Mouse (Mus musculus) midbrain, embryonic 10.5 days (tissue): ENCODE measurements around the gene Scgb3a1. TPM values are rescaled to one million over a fixed set of nuclear protein-coding genes. Genes with fewer than 3 reads are reported as not detected.

Experiments used
- DNase-seq: peaks from one replicate; pipeline ENCODE4 v3.0.0-alpha.2; 2017; ENCODE audit warnings: low spot score
- H3K27ac ChIP-seq: fragments of 300-500 bp; sonication (generic); replicated peaks from 2 replicates; pipeline ENCODE4 v1.5.1; 2016; ENCODE audit warnings: mild to moderate bottlenecking
- H3K27me3 ChIP-seq: fragments of 300-500 bp; sonication (generic); 2 replicates; pipeline ENCODE4 v1.6.1; 2016; ENCODE audit warnings: low read depth, mild to moderate bottlenecking; ENCODE audit not compliant: poor library complexity, severe bottlenecking
- H3K36me3 ChIP-seq: fragments of 300-500 bp; sonication (generic); 2 replicates; pipeline ENCODE4 v1.6.1; 2016; ENCODE audit warnings: mild to moderate bottlenecking, moderate library complexity
- H3K4me1 ChIP-seq: fragments of 300-500 bp; sonication (generic); 2 replicates; pipeline ENCODE4 v1.6.1; 2016
- H3K4me3 ChIP-seq: fragments of 300-500 bp; sonication (generic); 2 replicates; pipeline ENCODE4 v1.5.1; 2016; ENCODE audit warnings: mild to moderate bottlenecking, moderate library complexity
- H3K9me3 ChIP-seq: fragments of 300-500 bp; sonication (generic); replicated peaks from 2 replicates; pipeline ENCODE4 v1.6.1; 2016; ENCODE audit warnings: mild to moderate bottlenecking
- WGBS: fragments of 180-500 bp; shearing (Covaris S2); methylation state at CpG from one replicate; pipeline ENCODE4 v1.1.7; 2016; 5-methylcytosine and 5-hydroxymethylcytosine counted together
- polyA plus RNA-seq: library from polyadenylated mRNA; unstranded; fragments of >200 nt; fragmentation: Nextera tagmentation; extraction: Ambion mirVana; gene quantifications from 2 replicates; pipeline ENCODE4 v1.2.1, GENCODE M21; 2016

The Scgb3a1 gene
- polyA plus RNA-seq, 1 experiment from 2014 or later = not detected

- no peaks in the 10 kb centered on the region for H3K4me1 ChIP-seq
- H3K4me3 ChIP-seq = no peak overlapping the region
- WGBS = 83% methylated on average over 12 of the region's 12 CpGs
- H3K9me3 ChIP-seq = no peaks in the 10 kb centered on the region
- no peak for DNase-seq
- H3K27me3 ChIP-seq = no peaks in the 10 kb centered on the region
- no peak overlapping the region for H3K27ac ChIP-seq
- H3K36me3 ChIP-seq = peaks cover 17% of the 10 kb centered on the region
These were observed 1.1 kb downstream of the Scgb3a1 start for GRCm38 (mm10) chr11:49664262-49665140.

DNA sequence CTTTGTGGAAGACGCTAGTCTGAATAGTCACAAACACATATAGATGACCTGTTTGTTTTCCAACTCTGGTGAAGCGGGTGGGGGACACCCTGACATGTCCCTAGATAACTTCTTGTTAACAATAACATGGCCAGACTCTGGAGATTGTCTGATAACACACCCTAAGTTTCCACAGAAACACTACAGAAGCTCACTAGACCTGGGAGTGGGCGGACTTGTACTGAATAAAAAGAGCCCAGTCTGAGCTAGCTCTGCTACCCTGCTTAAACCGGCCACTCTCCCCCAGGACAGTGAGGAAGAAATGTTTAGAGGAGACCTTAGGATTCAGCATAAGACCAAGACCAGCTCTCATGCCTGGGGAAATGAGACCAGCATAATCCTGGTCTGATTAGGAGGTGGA lies 2.1 kb downstream of the Scgb3a1 start:
- no peak overlapping the region for H3K4me3 ChIP-seq
- H3K4me1 ChIP-seq = no peaks in the 10 kb centered on the region
- DNase-seq = no peak

DNA sequence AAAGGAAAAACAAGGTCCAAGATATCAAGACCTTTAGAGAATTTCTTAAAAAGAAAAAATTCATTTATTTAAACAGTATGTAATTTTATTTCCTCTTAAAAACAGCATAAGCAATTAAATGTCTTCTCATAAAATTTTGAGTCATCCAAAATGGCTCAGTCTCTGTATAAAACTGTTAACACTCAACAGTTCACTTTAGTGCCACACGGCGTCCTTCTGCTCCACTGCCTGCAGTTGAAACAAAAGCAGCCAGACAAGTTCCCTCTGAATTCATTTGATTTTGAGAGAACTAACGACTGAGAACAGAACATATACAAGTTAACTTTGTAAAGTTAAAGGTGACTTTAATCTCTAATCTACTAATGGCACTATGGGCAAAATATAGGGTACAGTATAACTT lies 10.0 kb downstream of the Scgb3a1 start:
- no peak overlapping the region for H3K4me3 ChIP-seq
- H3K27ac ChIP-seq = no peak overlapping the region
- H3K9me3 ChIP-seq = no peaks in the 10 kb centered on the region
- no peaks in the 10 kb centered on the region for H3K27me3 ChIP-seq
- no peaks in the 10 kb centered on the region for H3K4me1 ChIP-seq
- H3K36me3 ChIP-seq = peaks cover 90% of the 10 kb centered on the region
- 86% methylated on average over 3 of the region's 3 CpGs for WGBS
- DNase-seq = no peak

More for the DNA sequence above, 2.1 kb downstream of the Scgb3a1 start:
- Histone ChIP-seq H3K36me3 (peaks cover 26% of the 10 kb centered on the region), H3K9me3 (no peaks in the 10 kb centered on the region), H3K27me3 (no peaks in the 10 kb centered on the region), H3K27ac (no peak overlapping the region)
- 86% methylated on average over 4 of the region's 4 CpGs for WGBS

GRCm38 (mm10) chr11:49684237-49684973 lies 21.0 kb downstream of the Scgb3a1 start:
- Histone ChIP-seq H3K36me3 (peaks cover 97% of the 10 kb centered on the region), H3K27ac (no peak overlapping the region), H3K27me3 (no peaks in the 10 kb centered on the region), H3K4me1 (no peaks in the 10 kb centered on the region), H3K9me3 (no peaks in the 10 kb centered on the region), H3K4me3 (no peak overlapping the region)
- DNase-seq = no peak
- WGBS = 98% methylated on average over 12 of the region's 12 CpGs

DNA sequence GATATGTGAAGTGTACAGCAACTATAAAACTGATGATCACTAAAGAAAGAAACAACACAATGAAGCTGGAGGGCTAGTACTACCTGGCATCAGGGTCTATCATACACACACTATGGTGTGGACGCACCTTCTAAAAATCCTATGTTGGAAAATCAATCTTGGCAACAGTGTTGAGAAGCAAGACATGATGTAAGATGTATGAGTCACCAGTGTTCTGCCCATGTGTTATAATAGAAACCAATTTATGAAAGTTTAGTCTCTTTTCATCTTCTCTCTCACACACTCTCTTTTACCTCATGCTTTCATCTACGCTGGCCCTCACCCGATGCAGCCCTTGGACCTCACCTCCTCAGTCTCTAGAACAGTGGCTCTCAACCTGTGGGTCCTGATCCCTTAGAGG lies 31.6 kb downstream of the Scgb3a1 start:
- Histone ChIP-seq H3K4me3 (no peak overlapping the region), H3K36me3 (peaks cover 98% of the 10 kb centered on the region), H3K4me1 (no peaks in the 10 kb centered on the region), H3K27me3 (no peaks in the 10 kb centered on the region), H3K9me3 (no peaks in the 10 kb centered on the region; the same call in 1 of the 2 replicates), H3K27ac (no peak overlapping the region)
- DNase-seq = no peak
- 99% methylated on average over 3 of the region's 3 CpGs for WGBS

DNA sequence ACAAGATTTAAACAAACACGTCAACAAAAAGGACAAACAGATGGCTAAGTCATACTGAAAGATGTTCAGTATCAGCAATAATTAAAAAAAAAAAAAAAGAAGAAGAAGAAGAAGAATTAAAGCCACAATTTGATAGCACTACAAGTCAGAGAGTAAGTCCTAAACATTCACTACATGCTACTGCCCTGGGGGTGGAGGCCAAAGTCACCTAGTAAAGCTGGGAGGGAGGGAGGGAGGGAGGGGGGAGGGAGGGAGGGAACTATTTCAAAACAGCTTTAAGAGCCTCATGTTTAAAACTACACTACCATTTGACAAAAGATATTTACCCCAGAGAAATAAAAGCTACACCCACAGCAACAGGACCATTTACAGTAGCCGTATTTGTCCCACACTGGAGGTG lies 32.3 kb downstream of the Scgb3a1 start:
- WGBS = 93% methylated on average over 2 of the region's 2 CpGs

DNA sequence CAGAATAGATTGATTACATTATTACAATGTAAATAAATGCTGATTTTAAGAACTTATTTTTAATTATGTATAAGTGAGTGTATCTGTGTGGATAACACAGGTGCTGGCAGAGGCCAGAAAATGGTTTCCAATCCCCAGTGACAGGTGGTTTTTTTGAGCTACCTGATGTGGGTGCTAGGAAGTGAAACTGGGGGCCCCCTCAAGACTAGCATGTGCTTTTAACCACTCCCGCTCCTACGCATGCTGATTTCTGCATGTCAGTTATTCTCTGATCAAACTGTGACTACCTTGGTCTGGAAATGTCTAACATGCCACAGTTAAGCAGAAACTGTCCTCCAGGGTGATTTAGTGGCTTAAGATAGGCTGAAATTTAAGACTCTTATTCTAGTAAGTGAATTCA lies 33.1 kb downstream of the Scgb3a1 start:
- Histone ChIP-seq H3K27ac (no peak overlapping the region), H3K4me3 (no peak overlapping the region), H3K4me1 (no peaks in the 10 kb centered on the region), H3K36me3 (peaks cover 99% of the 10 kb centered on the region), H3K27me3 (no peaks in the 10 kb centered on the region), H3K9me3 (no peaks in the 10 kb centered on the region; the same call in 1 of the 2 replicates)
- no peak for DNase-seq
- 92% methylated on average over 2 of the region's 2 CpGs for WGBS

More for the DNA sequence above, 32.3 kb downstream of the Scgb3a1 start:
- no peak for DNase-seq
- H3K4me3 ChIP-seq = no peak overlapping the region
- H3K36me3 ChIP-seq = peaks cover 98% of the 10 kb centered on the region
- H3K4me1 ChIP-seq = no peaks in the 10 kb centered on the region
- H3K9me3 ChIP-seq = no peaks in the 10 kb centered on the region; the same call in 1 of the 2 replicates
- H3K27ac ChIP-seq = no peak overlapping the region
- no peaks in the 10 kb centered on the region for H3K27me3 ChIP-seq

GRCm38 (mm10) chr11:49697779-49698178 lies 34.4 kb downstream of the Scgb3a1 start:
- no peak overlapping the region for H3K27ac ChIP-seq
- H3K4me3 ChIP-seq = no peak overlapping the region
- H3K9me3 ChIP-seq = no peaks in the 10 kb centered on the region; the same call in 1 of the 2 replicates
- peaks cover 99% of the 10 kb centered on the region for H3K36me3 ChIP-seq
- 91% methylated on average over 5 of the region's 5 CpGs for WGBS
- H3K27me3 ChIP-seq = no peaks in the 10 kb centered on the region
- no peak for DNase-seq
- no peaks in the 10 kb centered on the region for H3K4me1 ChIP-seq

DNA sequence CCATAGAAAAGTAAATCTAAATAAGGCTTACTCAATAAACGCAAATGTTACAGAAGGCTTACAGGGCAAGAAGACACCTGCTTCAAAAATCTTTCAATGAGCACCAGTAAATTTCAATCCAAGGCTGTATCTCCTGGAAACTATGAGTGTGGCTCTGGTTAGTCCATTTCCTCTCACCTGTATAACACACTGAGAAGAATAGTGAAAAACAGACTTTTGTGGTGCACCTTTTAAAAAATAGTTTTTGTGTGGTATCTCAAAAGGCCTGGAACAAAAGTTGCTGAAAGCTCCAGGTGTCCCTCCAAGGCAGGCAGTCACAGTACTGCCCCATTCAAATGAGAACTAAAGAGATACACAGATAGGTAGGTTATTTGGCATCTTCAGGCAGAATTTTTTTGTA lies 35.7 kb downstream of the Scgb3a1 start:
- WGBS = 98% methylated on average over 1 of the region's 1 CpGs
- peaks cover 98% of the 10 kb centered on the region for H3K36me3 ChIP-seq
- no peak overlapping the region for H3K4me3 ChIP-seq
- DNase-seq = no peak
- no peaks in the 10 kb centered on the region for H3K4me1 ChIP-seq
- H3K27me3 ChIP-seq = no peaks in the 10 kb centered on the region
- H3K9me3 ChIP-seq = no peaks in the 10 kb centered on the region; the same call in 1 of the 2 replicates
- no peak overlapping the region for H3K27ac ChIP-seq

GRCm38 (mm10) chr11:49702014-49702413 lies 38.6 kb downstream of the Scgb3a1 start:
- no peak for DNase-seq
- no peaks in the 10 kb centered on the region for H3K4me1 ChIP-seq
- H3K9me3 ChIP-seq = no peaks in the 10 kb centered on the region; the same call in 1 of the 2 replicates
- WGBS = 97% methylated on average over 8 of the region's 8 CpGs
- H3K27me3 ChIP-seq = no peaks in the 10 kb centered on the region
- no peak overlapping the region for H3K27ac ChIP-seq
- no peak overlapping the region for H3K4me3 ChIP-seq
- peaks cover 98% of the 10 kb centered on the region for H3K36me3 ChIP-seq

- no peak overlapping the region for H3K4me3 ChIP-seq
- no peaks in the 10 kb centered on the region for H3K27me3 ChIP-seq
- peaks cover 99% of the 10 kb centered on the region for H3K36me3 ChIP-seq
- no peak overlapping the region for H3K27ac ChIP-seq
- no peaks in the 10 kb centered on the region; the same call in 1 of the 2 replicates for H3K9me3 ChIP-seq
- WGBS = 92% methylated on average over 8 of the region's 8 CpGs
- no peak for DNase-seq
- H3K4me1 ChIP-seq = peaks cover 7% of the 10 kb centered on the region
These were observed 41.4 kb downstream of the Scgb3a1 start for GRCm38 (mm10) chr11:49704804-49705203.

- WGBS = 94% methylated on average over 2 of the region's 2 CpGs
- no peak for DNase-seq
- Histone ChIP-seq H3K4me3 (no peak overlapping the region), H3K4me1 (peaks cover 24% of the 10 kb centered on the region), H3K27me3 (no peaks in the 10 kb centered on the region), H3K27ac (no peak overlapping the region), H3K36me3 (peaks cover 75% of the 10 kb centered on the region), H3K9me3 (no peaks in the 10 kb centered on the region)
These were observed 44.4 kb downstream of the Scgb3a1 start for GRCm38 (mm10) chr11:49707834-49708233.

GRCm38 (mm10) chr11:49710664-49711063 lies 47.3 kb downstream of the Scgb3a1 start:
- Histone ChIP-seq H3K4me3 (peak overlapping the region; percentile 96), H3K36me3 (peaks cover 47% of the 10 kb centered on the region), H3K27ac (no peak overlapping the region), H3K9me3 (no peaks in the 10 kb centered on the region), H3K4me1 (peaks cover 40% of the 10 kb centered on the region), H3K27me3 (no peaks in the 10 kb centered on the region)
- no peak for DNase-seq
- WGBS = 90% methylated on average over 2 of the region's 2 CpGs
